10 mouse cellular contexts compared by ENCODE assay signal in genomic region chr3:89529796-89530195, GRCm38 (mm10). TPM values are rescaled to one million over a fixed set of nuclear protein-coding genes. Genes with fewer than 3 reads are reported as not detected.
A peak's percentile ranks its signal among the peaks of the same experiment; 100 is the strongest.
DNase-seq lines count a peak whose midpoint lies in the region; TF ChIP-seq lines count a peak whose summit lies in the region.
"Had no signal": no experiment of that assay in that cellular context is flagged by ENCODE, and none has a peak within 500 bp of the region (broad histone marks: within the 10 kb centered on the region; RNA-seq: fewer than 3 reads in every experiment).

No protein-coding gene starts in this region.

- no peaks in the 10 kb centered on the region for H3K36me3 ChIP-seq in thymus, adult 2 months (ENCODE audit: control insufficient read depth, insufficient read depth, low read length)
- H3K36me3 ChIP-seq: midbrain, embryonic 13.5 days; neural tube, embryonic 12.5 days had no signal

- no peak overlapping the region for H3K27ac ChIP-seq in thymus, adult 2 months (ENCODE audit: control insufficient read depth, insufficient read depth, low read length)
- H3K27ac ChIP-seq in bone marrow, adult 2 months (ENCODE audit: control insufficient read depth, insufficient read depth, low read depth, low read length, poor library complexity) = no peak overlapping the region
- H3K27ac ChIP-seq: midbrain, embryonic 13.5 days; neural tube, embryonic 12.5 days had no signal

- DNase-seq in kidney, postnatal 4 days = peak; percentile 43 to 45
- DNase-seq in kidney, adult 9 months = no peak
- peak; percentile 8 for DNase-seq in thymus, adult 2 months
- DNase-seq in thymus, adult 18-20 months = no peak
- DNase-seq in cerebellum, adult 11-12 months = no peak
- DNase-seq in neural tube, embryonic 10.5 days (ENCODE audit: extremely low spot score, low spot score) = no peak
- DNase-seq: gastrocnemius, postnatal 36 days had no signal

- no peaks in the 10 kb centered on the region for H3K27me3 ChIP-seq in thymus, adult 2 months (ENCODE audit: control insufficient read depth, insufficient read depth, low read length)
- H3K27me3 ChIP-seq: midbrain, embryonic 13.5 days; neural tube, embryonic 12.5 days had no signal

- H3K4me3 ChIP-seq in thymus, adult 2 months (ENCODE audit: control insufficient read depth, insufficient read depth, low read length) = no peak overlapping the region
- H3K4me3 ChIP-seq in bone marrow, adult 2 months (replicated peaks; ENCODE audit: control insufficient read depth, low read depth, low read length) = no peak overlapping the region
- H3K4me3 ChIP-seq: midbrain, embryonic 13.5 days; neural tube, embryonic 12.5 days had no signal

- WGBS in thymus, adult 2 months = 88% methylated on average over 3 of the region's 3 CpGs
- 79% methylated on average over 3 of the region's 3 CpGs for WGBS in bone marrow, adult 2 months

- no peaks in the 10 kb centered on the region for H3K4me1 ChIP-seq in thymus, adult 2 months (replicated peaks; ENCODE audit: control insufficient read depth, insufficient read depth, low read length)
- no peaks in the 10 kb centered on the region for H3K4me1 ChIP-seq in bone marrow, adult 2 months (ENCODE audit: control insufficient read depth, insufficient read depth, low read length)

- TF ChIP-seq POLR2A in thymus, adult 2 months (IDR thresholded peaks at IDR 0.05; ENCODE audit: control insufficient read depth, extremely low read depth, insufficient read depth, low read length, poor library complexity) = no peak
- no peak for TF ChIP-seq POLR2A in bone marrow, adult 2 months (IDR thresholded peaks at IDR 0.05; ENCODE audit: borderline replicate concordance, control insufficient read depth, low read depth, low read length)

- TF ChIP-seq CTCF in thymus, adult 2 months (IDR thresholded peaks at IDR 0.05; ENCODE audit: borderline replicate concordance, control insufficient read depth, extremely low read depth, insufficient read depth, low read length, poor library complexity) = no peak
- peak; percentile 33; the same call in 1 of the 2 replicates for TF ChIP-seq CTCF in bone marrow, adult 2 months (IDR thresholded peaks at IDR 0.05; ENCODE audit: control insufficient read depth, insufficient read depth, low read length)

RNA-seq across cellular contexts. Expression of gene Kcnn3, which starts 9.8 kb away (rescaled TPM):
- 1.6 and 2.4 TPM in 2 replicates for polyA plus RNA-seq in thymus, adult 2 months (2012; rRNA removed)
- not detected in 2 replicates for polyA plus RNA-seq in bone marrow, adult 2 months (2011; ENCODE audit: insufficient read depth, insufficient read length, low replicate concordance, missing spikeins)

Comparison
In these comparisons a context has a peak if more than half of its experiments do, and no peak if none do; other contexts are left out.
1. DNase-seq: peak in kidney, postnatal 4 days (2 of 2) and thymus, adult 2 months (single experiment); none in kidney, adult 9 months (single experiment), thymus, adult 18-20 months (0 of 2), cerebellum, adult 11-12 months (single experiment) and neural tube, embryonic 10.5 days (single experiment).